Mouse (Mus musculus) gastrocnemius, postnatal 25 days (tissue): ENCODE measurements around the gene Tmem130. TPM values are rescaled to one million over a fixed set of nuclear protein-coding genes. Genes with fewer than 3 reads are reported as not detected.

Experiments
- DNase-seq: peaks from one replicate; pipeline ENCODE4 v3.0.0; 2022
- total RNA-seq, 2 experiments: library from RNA; stranded (reverse); gene quantifications; 1 replicate in 1 of 2; 2 replicates in 1 of 2; pipeline ENCODE4 v1.2.3; 2021

Tmem130 gene
- total RNA-seq, 2 experiments from 2014 or later = not detected

DNA sequence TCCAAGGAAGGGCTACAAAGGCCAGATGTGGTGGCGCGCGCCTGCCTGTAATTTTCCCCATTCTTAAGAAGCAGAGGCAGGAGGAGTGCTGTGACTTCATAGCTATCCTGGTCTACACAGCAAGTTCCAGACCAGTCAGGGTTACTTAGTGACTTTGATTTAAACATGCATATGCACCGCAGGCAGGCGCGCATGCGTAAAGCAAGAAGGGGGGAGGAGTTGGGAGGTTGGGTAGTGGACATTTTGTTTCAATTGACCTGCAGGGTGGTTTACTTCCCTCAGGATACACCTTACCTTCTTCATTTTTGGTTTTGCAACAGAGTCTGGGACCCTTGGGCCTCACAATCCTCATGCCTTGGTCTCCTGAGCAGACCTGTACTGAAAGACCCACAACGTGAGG is 32.4 kb downstream of the Tmem130 start:
- DNase-seq = no peak

DNA sequence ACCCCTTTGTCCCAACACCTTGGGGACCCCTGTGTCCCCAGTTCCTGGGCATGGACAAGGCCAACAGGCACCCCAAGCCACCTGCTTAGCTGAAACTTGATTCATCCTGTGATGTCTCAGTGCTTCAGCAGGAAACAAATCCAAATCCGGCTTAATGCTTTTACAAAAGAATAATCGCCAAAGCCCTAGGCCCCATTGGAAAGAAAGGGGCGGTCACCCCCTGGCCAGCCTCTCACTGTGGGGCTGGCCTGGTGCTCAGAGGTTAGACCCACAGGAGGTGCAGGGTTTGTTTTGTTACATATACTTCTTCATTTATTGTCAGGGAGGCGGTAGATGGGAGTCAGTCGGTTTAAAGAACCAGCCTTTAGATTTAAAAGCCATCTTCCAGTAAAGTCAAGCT is 33.4 kb downstream of the Tmem130 start:
- DNase-seq = no peak

DNA sequence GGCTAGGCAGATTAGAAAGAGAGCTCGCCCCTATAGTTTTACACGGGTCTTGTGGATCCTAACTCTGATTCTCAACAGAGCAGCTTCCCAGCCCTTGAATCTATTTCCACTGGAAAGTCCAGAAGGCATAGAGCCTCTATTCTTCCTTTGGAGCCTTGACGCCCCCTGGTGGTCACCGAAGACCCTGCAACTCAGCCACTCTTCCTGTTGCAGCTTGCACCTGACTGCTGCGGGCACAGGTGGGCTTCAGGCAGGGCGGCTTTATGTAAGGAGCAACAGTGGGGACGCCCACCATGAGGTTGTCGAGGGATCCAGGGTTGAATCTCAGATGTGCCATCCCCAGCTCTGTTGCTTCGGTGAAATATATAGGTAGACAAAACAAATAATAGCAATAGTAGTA is 34.5 kb downstream of the Tmem130 start:
- no peak for DNase-seq

DNA sequence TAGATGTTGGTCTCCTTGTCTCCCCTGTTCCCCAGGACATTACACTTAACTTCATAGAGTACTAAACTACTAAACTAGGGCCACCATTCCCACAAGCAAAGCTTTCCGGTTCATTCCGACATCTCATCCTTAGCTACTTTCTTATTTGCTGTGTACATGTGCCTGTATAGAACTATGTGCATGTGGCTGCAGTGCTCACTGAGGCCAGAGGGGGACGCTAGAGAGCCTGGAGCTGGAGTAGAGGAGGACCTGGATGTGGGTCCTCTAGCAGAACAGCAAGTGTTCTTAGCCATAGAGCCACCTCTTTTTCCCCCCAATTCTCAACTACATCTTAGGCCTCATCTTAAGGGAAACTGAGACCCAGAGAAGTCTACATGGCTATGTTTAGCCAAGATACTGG is 36.1 kb downstream of the Tmem130 start:
- no peak for DNase-seq

DNA sequence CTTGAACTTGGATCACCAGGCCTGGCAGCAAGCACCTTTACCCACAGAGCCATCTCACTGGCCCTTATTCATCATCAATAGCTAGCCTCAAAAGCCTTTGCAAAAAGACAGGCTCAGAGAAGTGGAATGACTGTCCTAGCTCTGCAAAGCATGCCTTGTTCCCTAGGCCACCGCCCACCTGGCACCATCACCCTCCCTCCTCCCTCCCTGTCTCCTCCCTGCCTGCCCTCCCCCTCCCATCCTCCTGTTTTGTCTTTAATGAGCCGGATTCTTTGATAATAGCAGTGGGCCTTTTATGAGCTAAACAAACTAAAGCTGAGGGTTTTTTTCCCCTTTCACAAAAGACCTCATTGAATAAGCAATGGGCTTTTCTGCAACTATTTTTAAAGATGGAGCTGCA is 36.7 kb downstream of the Tmem130 start:
- DNase-seq = no peak

DNA sequence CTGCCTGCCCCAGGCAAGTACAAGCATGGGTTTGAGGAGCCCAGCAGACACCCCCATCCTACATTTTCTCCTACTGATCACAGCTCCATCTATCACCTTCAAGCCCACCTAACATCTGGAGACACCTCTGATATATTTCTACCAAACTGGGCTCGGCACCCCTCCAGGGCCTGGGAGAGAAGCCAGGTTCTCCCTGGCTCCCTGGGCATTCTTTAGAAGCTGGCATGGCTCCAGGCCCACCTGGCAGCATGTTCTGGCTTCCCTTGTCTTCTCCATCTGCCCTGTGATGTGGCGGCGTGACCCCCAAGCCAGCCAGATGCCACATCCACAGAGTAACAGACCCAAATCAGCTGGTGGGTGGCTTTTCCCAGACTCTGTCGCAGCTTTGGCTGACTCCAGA is 41.3 kb downstream of the Tmem130 start:
- DNase-seq = no peak

DNA sequence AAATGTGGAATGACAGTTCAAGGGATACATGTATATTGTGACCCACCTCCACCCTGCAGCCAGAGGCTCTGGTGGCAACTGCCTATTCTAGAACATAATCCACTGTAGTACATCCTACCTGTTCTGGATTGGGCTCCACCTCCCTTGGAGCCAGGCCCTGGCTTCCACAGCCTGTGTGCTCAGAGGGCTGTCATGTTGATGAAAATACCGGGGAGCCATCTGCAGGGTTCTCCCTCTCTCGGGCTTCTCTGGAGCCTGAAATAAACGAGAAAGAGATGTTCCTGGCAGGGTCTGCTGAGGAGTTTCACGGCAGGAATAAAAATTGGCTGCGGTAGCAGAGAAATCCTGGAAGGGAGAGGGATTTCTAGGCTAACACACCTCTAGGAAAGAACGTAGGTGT is 41.8 kb downstream of the Tmem130 start:
- DNase-seq = no peak

DNA sequence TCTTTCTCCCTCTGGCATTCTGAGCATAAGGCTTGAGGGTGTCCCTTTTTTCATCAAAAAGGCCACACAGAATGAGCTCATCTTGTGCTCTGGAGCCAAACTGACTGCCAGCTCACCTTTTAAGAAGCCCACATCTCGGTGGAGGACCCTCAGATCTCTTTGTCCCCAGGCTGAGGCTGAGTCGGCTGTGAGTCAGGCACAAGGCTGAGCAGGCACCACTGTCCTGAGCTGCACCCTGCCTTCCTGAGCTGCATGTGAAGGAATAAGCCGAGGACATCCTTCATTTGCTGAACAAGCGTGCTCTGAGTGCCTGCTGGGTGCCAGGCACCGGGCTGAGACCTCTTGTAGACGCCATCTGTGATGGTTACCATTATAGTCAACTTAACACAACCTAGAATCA is 44.4 kb downstream of the Tmem130 start:
- DNase-seq = no peak

DNA sequence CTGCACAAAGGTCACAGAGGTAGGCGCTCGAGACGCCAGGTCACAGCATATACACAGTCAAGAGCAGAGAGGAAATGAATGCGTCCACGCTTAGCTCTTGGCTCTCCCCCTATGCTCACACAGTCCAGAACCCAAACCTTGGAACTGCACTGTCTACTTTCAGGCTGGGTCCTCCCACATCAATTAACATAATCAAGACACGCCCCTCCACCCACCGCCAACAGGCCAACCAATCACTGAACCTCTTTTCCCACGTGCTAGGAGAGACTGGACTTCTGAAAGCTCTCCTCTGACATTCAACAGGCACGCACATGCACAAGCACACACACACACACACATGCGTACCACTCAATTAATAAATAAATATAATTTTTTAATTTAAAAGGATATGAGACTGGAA is 48.2 kb downstream of the Tmem130 start:
- no peak for DNase-seq

DNA sequence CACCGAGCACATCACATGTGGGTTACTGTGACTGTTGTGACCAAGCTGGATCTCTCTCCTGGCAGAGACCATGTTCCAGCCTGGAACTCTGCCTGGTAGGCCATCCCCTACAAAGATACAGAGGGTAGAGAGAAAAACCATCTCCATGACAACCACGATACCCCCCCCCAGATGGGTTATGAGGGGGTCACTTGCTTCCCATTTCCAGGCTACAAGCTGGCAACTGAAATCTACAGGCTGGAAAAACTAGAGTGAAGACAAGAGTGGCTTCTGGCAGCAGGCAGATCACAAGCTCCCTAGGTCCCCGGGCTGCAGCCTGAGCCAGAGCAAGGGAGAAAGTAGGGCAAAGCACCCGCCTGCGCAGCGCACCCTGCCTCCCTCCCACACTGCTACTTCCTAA is 54.0 kb downstream of the Tmem130 start:
- DNase-seq = no peak

DNA sequence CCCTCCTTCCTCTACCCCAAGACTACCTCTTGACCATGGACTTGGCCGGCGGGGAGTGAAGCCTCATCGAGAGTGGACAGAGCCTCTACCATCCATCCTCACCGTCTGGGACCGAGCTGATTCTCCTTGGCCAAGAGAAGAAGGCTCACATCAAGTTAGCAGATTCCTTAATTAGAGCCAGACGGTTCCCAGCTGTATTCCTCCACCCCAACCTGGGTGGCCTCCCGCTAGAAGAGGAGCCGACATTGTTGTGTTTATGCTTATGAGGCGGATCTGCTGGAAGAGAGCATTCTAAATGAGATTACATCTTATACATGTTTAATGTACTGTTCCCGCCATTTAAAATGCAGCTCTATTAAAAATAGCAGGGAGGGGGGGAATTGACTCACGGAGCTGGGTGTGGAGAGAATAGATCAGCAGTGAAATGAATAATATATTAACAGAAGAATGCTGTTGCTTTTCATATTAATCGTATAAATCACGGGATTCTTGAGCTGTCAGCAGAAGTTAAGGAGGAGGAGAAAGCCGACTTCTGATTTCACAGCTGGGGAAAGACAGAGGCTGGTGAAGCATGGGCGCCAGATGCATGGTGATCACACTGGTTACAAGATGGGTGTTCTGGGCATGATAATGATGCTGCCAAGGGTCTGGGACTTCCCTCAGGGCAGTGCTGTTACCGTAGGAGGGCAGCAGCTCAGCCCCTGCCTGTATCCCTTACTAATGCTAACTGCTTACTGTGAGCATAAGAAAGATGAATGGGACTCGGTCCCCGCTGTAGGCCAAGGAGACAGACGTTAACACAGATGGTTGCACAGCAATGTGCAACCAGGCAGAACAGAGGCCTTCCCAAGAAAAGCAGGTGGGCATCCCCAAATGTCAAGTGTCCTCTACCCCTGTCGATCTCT is 57.9 kb downstream of the Tmem130 start:
- DNase-seq = no peak

DNA sequence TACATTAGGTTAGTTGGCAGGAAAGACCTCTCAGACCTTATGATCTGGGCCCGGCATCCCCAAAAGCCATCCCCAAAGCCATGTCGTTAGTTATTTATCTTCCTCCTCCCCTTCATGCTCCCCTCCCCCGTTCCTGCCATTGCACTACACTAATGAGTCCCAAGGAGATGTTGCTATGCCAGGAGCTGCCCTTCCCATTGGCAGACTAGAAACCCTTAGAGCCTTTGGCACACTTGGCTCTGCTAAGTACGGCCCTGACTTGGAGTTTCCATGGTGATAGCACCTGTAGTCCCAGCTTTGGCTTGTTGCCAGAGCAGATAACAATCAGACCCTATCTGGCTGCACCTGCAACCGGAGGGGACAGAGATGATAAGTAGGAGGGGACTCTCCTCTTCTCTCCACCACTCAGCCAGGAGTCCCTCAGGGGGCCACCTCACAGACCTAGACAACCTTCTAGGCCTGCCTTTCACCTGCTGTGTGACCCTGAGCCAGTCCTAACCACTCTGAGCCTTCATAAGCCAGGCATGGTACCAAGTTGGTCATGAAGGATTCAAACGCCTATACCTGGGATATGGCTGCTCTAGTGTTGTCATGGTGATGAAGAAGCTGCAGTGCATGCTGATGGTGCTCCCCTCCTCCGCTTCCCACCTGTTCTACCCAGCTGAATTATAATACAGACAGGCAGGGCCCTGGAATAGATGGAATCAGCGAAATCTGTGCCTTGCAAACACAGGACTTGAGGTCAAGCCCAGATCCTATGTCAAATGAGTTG is 66.1 kb downstream of the Tmem130 start:
- DNase-seq = no peak

DNA sequence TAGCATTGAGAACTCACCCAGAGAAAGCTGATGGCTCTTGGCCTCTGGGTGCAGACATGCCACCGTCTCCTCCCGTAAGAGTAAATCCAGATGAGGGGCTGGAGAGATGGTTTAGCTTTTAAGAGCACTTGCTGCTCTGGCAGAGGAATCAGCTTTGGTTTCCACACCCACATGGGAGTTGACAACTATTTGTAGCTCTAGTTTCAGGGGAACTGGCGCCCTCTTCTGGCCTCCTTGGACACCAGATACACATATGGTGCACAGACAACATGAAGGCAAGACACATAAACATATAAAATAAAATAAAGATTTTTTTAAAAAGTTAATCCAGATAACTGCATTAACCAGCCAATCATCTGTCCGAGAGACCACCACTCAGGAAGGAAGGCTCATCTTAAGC is 67.5 kb downstream of the Tmem130 start:
- DNase-seq = no peak

DNA sequence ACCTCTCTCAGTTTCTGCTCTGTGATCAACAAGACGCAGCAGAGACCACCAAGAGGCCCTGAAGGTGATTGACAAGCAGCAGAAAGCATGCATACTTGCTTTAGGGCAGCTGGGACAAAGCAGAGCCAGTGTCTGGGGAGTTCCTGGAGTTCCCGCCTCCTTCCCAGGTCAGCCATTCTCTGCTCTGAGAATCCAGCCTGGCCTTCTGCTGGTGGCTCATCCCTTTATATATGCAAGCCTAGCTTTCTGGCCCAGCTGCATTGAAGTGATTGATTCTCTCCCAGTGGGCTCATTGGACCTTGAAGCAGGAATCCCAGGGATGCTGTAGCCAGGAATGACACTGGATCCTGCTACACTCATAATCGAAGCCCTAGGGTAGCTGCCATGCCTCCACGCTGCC is 70.2 kb downstream of the Tmem130 start:
- no peak for DNase-seq

DNA sequence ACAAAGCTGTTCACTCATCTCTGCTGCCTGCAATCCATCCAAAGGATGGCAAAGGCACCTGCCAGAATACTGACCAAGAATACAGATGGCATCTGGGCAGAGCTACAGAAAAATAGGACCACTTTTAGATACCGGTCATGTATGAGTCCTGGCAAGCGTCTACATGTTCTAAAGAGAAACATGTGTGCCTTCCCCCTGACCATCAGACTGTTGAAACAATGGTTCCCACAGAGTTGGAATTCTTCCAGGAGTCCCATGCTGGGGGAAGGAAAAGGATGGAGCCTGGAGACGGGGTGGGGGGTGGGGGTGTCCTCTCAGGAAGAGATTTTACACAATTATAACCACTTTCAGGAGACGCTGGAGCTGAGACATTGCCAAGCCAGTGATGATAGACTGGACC is 73.2 kb downstream of the Tmem130 start:
- no peak for DNase-seq

Other genes starting within 250 kb of the Tmem130 start
- under 1 TPM; 0.10 to 0.13 TPM for gene Nptx2, start 215.9 kb downstream of the Tmem130 start, total RNA-seq
- gene Trrap, start 5.9 kb upstream of the Tmem130 start, total RNA-seq = 10 to 100 TPM; 27.1 to 29.1 TPM
- 10 to 100 TPM; 11.5 to 12.6 TPM for gene Smurf1, start 204.0 kb upstream of the Tmem130 start, total RNA-seq